Mouse (Mus musculus) naive thymus-derived CD4-positive, alpha-beta T cell, adult 5 months (primary cell): ENCODE data around the gene Tctex1d1. TPM values are rescaled to one million over a fixed set of nuclear protein-coding genes. Genes with fewer than 3 reads are reported as not detected.

Source experiments
- polyA plus RNA-seq: library from polyadenylated mRNA; unstranded; fragments of 100-300 nt; shearing (Covaris generic); gene quantifications from one replicate; pipeline ENCODE4 v1.2.1, GENCODE M21; 2017

Tctex1d1 gene
- not detected for polyA plus RNA-seq

GRCm38 (mm10) chr4:102978440-102978839 is at the start of gene Tctex1d1:
Tctex1d1 (plus strand) TSS chr4:102978606.

GRCm38 (mm10) chr4:103026621-103027020 is 48.2 kb downstream of the Tctex1d1 start, which contains the start of gene Insl5:
Insl5 (minus strand) TSS chr4:103026842.

Other genes with a start within 250 kb of the Tctex1d1 start
- 1.8 TPM for gene Sgip1, start 237.3 kb upstream of the Tctex1d1 start, polyA plus RNA-seq
- not detected for gene Insl5, start 48.2 kb downstream of the Tctex1d1 start, polyA plus RNA-seq
- 86.2 TPM for gene Mier1, start 135.8 kb downstream of the Tctex1d1 start, polyA plus RNA-seq
- 1.4 TPM for gene Wdr78, start 135.9 kb downstream of the Tctex1d1 start, polyA plus RNA-seq
- 61.8 TPM for gene Slc35d1, start 236.6 kb downstream of the Tctex1d1 start, polyA plus RNA-seq